Mouse (Mus musculus) right cerebral cortex, postnatal 14 days (tissue): ENCODE data around the gene Herpud1.

ENCODE experiments used
- DNase-seq: peaks from one replicate; pipeline ENCODE4 v3.0.0; 2022

Gene Herpud1

DNA sequence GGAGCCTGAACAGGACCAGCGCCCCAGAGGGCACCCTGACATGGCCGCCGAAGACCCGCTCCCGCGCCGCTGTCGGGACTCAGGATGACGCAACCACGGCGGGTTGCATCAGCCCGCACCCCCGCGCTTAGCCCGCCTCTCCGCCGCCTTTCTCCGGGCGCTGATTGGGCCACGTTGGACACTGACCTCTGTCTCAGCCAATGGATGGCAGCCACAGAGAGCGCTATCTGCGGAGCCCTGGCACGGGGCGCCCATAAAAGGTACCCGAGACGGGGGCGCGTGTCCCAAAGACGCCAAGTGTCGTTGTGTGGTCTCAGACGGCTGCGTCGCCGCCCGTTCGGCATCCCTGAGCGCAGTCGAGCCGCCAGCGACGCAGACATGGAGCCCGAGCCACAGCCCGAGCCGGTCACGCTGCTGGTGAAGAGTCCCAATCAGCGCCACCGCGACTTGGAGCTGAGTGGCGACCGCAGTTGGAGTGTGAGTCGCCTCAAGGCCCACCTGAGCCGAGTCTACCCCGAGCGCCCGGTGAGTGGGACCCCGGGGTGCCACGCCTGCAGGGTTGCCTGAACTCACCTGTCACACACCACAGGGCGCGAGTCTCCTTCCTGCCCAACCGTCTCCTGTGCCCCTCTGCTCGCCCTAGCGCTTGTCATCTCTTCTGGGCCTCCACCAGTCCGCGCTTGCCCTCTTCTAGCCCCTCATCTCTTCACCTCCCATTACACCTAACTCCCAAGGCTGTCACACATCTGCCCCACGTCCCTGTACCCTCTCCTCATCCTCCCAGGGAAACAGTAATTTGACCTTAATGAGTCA is at the start of gene Herpud1:
Herpud1 (plus strand) TSS at position 225 of the 813 bp plus-strand sequence.
- peak; percentile 98 for DNase-seq

DNA sequence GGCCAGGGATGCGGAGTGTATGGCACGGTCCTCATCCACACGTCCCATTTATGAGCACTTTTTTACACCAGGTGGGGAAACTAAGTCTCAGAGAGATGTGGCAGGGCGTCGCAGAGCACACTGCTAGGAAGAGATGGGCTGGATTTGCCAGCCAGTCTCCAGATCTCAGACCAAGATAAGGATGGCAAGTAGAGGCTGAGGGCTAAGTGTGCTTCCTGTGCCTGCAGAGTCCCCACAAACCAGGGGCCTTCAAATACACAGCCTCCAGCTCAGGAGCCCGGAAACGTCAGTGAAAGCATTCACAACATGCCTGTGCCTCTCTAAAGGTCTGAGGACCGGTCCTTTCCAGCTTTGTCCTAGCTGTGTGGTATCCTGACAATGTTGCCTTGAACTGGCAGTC is 48.7 kb upstream of the Herpud1 start:
- DNase-seq: no peak

DNA sequence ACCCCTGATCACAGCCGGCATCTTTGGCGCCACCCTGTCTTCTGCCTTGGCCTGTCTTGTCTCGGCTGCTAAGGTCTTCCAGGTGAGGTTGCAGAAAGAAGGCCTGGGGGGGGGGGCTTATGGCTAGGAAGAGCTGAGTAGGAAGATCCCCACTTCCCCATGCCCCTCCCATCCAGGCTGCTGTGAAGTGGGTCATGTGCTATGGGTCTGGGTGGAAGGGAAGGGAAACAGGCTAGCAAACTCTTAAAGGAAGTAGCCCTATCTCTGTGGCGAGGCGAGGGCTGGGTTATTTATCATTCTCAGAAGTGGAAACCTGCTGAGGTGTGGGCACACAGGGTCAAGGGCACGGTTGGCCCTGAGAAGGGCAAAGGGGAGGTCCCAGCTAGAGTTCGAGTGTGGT is 45.4 kb upstream of the Herpud1 start:
- DNase-seq: no peak

DNA sequence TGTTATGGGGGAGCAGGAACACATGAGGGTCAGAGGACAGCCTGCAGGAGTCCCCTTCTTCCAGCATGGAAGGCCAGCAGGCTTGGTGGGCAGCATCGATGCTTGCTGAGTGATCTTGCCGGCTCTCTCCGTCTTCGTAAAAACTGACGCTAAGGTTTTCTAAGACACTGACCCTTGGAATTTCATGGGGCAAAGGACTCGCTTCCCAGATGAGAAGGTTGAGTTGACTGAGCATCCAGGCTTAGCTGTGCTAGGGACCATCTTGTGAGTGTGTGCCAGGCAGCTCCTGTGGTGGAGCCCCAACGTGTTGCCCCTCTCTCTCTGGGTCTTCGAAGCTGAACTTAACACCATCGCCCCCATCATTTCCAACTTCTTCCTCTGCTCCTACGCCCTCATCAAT is 43.5 kb upstream of the Herpud1 start:
- no peak for DNase-seq

DNA sequence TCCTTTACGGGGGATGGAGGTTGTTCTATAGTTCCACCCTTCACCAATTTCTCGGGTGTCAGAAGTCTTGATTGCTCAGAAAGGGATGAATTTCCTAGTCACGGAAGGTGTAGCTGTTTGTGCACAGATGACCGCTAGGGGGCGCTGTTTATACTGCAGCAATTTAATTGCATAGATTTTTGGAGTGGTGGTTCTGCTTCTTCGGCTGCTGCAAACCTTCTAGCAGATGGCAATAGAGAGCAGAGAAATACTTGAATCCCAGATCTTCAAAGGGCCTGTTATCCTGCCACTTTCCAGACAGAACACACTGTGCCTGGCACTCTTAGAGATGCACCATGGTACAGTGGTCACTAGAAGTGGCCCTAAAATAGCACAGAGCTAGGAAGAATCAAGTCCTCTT is 42.9 kb upstream of the Herpud1 start:
- DNase-seq: peak; percentile 82

DNA sequence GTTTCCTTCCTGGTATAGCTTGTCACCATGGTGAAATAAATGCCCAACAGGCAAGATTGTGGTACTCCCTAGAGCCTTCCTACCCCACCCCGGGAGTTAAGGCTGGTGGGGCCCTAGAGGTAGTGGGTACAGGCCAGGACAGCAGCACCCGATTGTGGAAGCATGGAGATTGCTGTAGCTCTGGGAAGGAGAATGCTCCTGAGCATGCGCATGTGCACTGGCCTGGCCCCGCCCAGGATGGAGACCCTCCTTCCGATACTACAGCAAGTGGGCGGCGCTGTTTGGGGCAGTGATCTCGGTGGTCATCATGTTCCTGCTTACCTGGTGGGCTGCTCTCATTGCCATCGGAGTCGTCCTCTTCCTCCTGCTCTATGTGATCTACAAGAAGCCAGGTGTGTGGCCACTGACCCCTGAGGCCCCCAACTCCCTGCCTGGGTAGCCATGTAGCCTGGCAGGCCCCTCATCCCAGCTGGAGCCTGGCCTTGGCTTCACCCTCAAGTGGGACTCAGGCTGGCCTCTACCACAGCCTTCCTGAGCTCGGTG is 42.4 kb upstream of the Herpud1 start:
- DNase-seq: no peak

DNA sequence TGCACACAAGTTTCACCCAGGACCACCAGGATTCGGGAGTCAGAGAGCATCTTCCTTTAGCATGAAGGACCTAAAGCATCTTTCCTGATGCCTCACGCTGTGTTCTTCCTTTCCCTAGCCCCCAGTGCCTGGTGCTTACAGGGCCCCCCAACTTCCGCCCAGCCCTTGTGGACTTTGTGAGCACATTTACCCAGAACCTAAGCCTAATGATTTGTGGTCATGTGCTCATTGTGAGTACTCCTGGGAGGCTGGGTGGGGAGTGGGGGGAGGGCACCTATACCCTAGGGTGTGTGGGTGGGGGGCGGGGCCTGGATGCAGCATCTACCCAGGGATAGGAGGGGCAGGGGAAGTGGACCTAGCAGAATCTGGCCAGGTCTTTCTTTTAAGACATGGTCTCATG is 40.6 kb upstream of the Herpud1 start:
- no peak for DNase-seq

DNA sequence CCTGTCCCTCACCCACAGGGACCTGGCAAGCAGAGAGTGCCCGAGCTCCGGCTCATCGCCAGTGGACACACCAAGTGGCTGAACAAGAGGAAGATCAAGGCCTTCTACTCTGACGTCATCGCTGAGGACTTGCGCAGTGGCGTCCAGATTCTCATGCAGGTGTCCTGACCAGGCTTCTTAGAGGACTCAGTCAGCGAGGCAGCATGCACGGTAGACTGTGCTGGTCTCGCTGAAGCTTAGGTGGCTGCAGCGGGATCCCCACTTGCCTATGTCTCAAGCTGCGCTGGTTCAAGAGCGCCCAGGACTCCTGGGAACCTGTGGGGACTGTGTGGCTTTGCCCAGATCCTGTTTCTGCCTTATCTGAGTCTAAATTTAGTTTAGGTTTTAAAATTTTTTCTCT is 40.0 kb upstream of the Herpud1 start:
- no peak for DNase-seq

DNA sequence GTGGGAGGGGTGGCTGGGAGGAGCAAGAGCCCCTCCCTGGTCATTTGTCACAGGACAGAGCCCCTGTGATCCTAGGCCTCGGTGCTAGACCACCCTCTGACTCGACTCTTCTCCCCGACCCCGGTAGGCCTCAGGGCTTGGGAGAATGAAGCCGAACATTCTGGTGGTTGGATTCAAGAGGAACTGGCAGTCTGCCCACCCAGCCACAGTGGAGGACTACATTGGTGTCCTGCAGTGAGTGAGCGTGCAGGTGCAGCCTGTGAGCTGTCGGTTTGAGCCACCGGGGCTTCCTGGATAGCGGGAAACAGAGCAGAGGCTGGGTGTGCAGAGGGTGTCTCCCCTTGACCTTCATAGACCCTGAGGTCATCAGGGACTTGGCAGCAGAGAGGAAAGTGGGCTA is 37.8 kb upstream of the Herpud1 start:
- DNase-seq: no peak

DNA sequence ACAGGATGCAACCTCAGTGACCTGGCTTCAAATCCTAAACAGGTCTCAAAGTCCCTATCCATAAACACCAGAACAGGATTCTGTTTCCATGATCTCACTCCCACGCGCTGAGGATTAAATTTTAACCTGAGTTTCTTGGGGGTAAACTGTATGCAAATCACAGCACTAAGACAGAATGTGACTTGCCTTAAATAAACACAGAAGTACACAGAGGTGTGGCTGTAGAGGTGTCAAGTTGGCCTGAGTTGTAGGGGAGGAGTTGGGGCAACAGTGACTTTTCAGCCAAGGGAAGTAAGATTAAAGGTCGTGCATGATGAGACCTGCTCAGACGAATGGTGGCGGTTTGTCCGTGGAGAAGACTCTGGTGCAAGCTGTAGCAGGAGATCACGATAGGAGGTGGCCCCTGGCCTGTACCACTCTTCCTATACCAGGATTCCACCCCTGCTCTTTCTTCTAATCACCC is 32.1 kb upstream of the Herpud1 start:
- DNase-seq: no peak

DNA sequence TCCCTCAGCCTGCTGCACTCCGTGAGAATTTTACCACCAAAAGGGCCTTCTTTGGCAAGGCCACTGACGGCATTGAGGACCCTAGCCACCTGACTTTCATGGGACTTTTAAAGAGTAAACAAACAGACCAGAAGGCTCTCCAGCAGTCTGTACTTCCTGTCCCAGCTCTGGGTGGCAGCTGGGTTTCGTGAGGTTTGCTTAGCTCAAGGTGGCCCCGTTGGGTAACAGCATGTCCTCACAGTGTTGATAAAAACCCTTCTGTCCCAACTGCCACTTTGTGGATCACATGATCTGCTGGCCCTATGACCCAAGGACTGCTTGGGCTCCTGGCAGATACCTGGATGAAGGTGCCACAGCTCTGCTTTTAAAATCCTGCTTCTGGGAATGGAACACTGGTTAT is 31.7 kb upstream of the Herpud1 start:
- DNase-seq: no peak

DNA sequence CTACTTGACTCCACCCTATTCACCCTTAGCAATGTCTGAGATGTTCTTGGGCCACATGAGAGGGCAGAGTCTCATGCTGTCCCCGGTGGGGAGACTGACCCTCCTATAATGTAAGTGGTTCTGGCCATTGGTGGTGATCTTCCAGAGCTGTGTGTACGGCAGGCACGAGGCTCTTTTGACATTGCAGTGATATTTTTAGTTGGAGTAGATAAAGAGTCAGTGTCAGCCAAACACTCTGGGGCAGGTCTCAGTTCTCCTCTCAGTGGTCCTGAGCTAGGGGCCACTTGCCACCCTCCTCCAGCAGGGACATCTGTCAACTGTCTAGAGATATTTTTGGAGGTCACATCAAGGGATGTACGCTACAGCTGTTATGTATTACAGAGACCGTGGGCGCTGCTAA is 29.0 kb upstream of the Herpud1 start:
- DNase-seq: no peak

DNA sequence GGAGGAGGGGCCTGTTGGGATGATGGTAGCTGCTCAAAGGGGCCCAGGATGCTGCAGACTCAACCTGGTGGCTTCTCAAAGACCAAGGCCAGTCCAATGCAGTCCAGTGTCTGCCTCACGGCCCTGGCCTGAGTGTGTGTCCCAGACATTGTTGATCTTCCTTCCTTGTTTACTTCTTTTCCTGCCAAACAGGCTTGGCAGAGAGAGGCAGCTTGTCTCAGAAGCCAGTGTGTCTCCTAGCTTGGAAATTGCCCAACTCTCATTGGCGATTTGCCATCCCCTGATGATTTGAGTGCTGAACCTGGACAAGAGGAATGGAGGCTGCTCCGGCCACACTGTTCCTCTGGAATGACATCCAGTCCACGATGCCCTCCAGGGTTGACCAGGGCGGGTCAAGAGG is 27.7 kb upstream of the Herpud1 start:
- peak; percentile 49 for DNase-seq

DNA sequence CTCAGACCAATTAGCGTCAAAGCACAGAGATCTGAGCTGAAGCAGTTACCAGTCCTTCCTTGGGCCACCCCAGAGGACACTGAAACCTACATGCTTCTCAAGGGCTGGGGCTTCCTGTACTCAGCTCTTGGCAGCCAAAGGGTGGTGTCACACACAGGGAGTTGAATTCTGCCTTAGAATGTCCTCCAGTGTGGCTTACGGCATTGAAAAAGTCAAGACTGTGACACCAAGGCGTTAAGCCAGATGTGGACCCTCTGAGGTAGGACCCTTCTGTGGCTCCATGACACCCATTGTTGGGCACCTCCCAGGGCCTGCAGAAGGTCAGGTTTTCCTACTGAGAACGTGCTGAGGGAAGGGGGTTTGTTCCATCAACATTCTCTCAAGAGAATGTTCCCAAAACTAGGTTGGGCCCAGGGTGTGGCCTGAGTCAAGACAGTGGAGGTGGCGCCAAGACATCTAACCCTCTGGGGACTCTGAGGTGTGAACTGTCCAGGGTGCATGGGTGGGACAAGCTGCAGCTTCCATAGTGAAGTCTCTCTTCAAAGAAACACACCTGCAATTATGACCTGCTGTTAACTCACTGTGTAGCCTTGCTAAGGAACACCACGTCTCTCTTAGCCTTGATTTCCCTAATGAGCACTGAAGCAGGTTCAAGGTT is 24.3 kb upstream of the Herpud1 start:
- DNase-seq: no peak

DNA sequence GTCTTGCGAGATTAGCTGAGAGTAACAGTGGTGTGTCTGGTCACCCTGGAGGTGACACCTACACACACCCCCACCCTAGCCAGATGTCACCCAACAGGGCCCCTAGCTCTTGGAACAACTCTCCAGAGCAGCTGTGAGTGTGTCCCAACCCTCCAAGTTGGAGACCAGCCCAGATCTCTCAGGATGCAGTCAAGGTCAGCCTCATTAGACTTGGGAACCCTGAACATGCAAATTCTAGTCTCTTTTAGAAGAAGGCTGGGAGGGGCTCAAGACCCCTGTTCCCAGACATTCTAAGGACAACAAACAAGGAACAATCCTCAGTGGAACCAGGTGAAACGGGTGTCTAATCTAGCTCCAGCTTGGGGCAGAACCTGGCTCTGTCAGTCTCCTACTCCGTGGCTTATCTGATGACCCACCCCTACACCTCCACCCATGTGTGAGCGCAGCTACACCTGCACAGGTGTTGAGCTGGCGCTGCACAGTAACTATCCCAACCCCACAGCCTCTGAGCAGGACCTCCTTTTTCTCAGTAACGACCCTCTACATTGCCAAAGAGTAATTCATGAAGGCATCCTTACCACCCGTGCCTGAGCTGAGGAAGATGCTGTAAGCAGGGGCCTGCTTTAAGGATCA is 23.5 kb upstream of the Herpud1 start:
- no peak for DNase-seq

DNA sequence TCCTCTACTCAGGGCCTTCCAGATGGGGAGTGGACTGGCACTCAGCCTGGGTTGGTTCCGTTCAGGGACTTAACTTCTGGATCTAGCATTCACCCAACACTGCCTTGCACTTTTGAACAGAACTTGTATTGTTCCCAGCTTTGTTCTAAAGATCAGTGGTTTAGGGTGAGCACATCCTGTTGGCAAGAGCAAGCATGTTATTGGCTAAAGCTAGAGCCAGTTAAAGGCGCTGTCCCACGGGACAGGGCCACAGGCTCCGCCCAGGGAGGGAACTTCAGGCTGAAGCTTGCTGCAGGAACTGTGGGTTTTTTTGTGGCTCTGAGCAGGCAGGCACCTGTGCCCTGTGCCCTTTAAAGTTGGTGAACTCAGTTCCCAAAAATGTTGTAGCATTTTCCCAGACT is 22.9 kb upstream of the Herpud1 start:
- DNase-seq: no peak

DNA sequence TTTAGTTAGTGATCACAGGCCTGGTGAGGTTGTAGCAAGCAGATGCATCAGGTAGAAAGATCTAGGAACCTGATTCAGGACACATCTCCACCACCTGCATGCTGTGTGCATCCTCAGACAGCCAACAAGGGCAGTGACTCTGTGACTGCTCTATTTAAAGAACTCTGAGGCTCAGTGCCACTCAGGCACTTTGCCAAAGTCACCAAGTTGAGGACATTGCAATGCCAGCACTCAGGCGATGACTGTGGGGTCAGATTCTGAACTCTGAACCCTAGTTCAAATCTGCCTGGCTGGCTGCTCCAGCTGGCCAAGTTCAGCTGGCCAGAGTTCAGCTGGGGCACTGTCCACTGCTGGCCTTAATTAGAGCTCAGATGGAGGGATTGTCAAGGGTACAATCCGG is 22.3 kb upstream of the Herpud1 start:
- no peak for DNase-seq

DNA sequence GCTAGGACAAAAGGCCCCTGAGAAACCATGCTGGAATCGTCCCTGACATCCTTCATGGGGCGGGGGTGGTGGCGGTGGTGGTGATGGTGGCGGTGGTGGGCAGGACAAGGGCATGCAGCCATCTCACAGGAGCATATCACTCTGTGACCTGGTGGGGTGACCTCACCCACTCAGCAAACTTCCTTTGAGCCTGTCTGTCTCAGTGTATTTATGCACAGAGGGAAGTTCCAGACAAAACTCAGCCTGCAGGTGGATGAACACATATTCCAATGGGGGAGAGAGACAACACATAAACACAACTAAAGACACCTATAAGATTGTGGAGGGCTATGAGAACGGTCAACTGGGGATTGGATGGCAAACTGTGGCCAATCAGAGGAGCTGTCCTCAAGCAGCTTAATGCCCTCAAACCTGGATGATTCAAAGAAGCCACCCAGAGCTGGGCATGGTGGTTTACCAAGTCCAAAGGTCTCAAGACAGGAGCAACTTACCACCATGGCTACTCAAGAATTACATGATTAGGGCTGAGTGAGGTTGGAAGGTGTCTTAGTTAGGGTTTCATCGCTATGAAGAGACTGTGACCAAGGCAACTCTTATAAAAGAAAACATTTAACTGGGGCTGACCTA is 21.4 kb upstream of the Herpud1 start:
- no peak for DNase-seq

DNA sequence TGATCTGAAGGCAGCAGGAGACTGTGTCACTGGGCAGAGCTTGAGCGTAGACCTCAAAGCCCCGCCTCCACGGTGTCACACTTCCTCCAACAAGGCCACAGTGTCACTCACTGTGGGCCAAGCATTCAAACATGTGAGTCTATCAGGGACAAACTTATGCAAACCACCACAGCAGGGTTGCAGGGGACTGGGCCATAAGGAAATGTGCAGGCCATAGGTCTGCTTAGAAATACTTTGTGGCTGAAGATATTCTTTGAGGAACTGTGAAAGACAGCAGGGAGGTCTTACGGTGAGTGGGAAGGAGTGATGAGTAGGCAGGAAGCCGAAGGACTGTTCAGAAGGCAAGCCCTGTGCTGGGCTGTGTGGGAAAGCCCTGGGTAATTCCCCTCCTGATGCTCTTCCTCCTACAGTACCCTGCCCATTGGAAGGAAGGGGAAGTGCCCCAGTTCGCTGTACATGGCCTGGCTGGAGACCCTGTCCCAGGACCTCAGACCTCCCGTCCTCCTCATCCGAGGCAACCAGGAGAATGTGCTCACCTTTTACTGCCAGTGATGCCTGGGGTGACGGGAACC is 20.7 kb upstream of the Herpud1 start:
- DNase-seq: no peak

DNA sequence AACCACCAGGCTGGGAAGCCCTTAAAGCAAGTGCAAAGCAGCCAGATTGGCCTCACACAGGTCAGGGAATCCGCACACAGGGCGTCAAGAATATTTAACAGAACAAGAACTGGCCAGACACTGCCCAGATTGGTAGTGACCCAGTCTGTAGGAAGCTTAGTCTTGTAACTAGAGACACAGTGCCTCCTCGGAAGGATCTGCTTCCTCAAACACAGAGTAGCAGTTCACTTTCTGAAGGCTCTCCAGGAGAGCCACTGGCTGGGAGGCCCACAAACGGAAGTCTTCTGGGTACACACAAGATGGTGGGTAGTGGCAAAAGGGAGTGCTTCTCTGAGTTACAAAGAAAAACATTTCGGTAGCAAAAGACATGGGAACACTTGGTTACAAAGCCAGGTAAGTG is 15.4 kb upstream of the Herpud1 start:
- no peak for DNase-seq

DNA sequence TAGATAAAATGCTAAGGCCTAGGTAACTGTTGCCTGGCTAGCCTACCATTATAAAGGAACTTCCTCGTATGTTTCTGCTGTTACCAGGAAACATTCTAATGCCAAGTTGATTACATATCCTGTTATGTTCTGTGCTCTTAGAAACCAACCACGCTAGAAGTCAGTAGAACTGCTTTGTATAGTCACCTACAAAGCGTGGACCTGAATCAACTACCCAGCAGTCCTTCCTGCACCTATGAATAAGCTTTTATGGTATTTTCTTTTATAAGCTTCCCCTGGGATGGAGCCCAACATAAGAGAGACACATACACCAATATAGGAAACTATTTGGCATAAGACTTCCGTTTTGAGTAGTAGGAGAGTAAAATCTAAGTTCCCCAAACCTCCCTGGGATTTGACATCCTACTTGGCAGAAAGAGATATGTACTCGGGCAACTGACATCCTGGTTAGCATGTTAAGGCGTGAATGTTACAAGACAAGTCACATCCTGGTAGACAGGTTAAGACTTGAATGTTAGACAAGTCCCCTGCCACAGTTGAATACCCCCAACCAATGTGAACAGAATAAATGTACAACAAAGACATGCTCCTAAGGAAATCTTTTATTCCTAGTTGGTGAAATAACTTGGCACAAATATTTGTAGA is 13.2 kb upstream of the Herpud1 start:
- DNase-seq: no peak

DNA sequence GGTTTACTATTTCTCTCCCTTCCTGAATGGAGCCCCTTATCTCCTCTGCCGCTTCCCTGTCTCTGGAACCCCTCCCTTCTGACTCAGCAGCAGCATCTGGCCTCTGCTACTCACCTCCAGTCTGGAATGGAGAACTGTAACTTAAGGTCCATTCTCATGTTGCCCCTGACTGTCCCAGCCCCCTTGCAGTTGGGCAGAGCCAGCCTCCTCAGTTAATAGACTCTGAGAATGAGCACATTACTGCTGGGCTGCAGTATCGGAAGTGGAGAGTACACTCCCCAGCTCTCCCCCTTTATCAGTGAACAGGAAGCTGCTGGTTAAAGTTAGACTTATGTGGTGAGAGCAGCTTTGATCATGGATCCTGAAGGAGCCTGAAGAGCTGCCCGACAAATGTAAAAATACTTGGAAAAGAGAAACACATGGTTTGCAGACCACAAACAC is 10.7 kb upstream of the Herpud1 start:
- no peak for DNase-seq
